Mouse (Mus musculus) stomach, embryonic 14.5 days (tissue): Measurements from ENCODE around the gene Ms4a6d. TPM values are rescaled to one million over a fixed set of nuclear protein-coding genes. Genes with fewer than 3 reads are reported as not detected.
"Not testable (repeated sequence)": the region's sequence is repeated elsewhere in the genome, so short reads cannot be mapped to it uniquely, and the experiment has no call there.

Experiments used
- ATAC-seq: fragments of 200-750 bp; cut with Nextera tagmentation; 2 replicates; pipeline ENCODE4 v1.8.0; 2017; ENCODE audit warnings: low read depth, moderate TSS enrichment; ENCODE audit not compliant: insufficient number of reproducible peaks, insufficient read depth, low FRiP score
- H3K27ac ChIP-seq: fragments of 300-500 bp; sonication (generic); 2 replicates; pipeline ENCODE4 v1.5.1; 2014; ENCODE audit warnings: mild to moderate bottlenecking, low read length, moderate library complexity, mixed read lengths
- H3K27me3 ChIP-seq: fragments of 300-500 bp; sonication (generic); 2 replicates; pipeline ENCODE4 v1.6.1; 2014; ENCODE audit warnings: low read length, control low read depth, mixed read lengths; ENCODE audit not compliant: control insufficient read depth, insufficient read depth
- H3K36me3 ChIP-seq: fragments of 300-500 bp; sonication (generic); 2 replicates; pipeline ENCODE4 v1.6.1; 2014; ENCODE audit warnings: mild to moderate bottlenecking, control low read depth, low read length, moderate library complexity, mixed read lengths; ENCODE audit not compliant: control insufficient read depth, insufficient read depth
- H3K4me1 ChIP-seq: fragments of 300-500 bp; sonication (generic); 2 replicates; pipeline ENCODE4 v1.6.1; 2014; ENCODE audit warnings: low read length, control low read depth, mixed read lengths; ENCODE audit not compliant: control insufficient read depth, insufficient read depth
- H3K4me2 ChIP-seq: fragments of 300-500 bp; sonication (generic); replicated peaks from 2 replicates; pipeline ENCODE4 v1.6.1; 2014; ENCODE audit warnings: low read depth, low read length, control low read depth
- H3K4me3 ChIP-seq: fragments of 300-500 bp; sonication (generic); 2 replicates; pipeline ENCODE4 v1.5.1; 2014; ENCODE audit warnings: low read depth, low read length, control low read depth
- H3K9ac ChIP-seq: fragments of 300-500 bp; sonication (generic); replicated peaks from 2 replicates; pipeline ENCODE4 v1.6.1; 2014; ENCODE audit warnings: low read depth, mild to moderate bottlenecking, control low read depth, low read length, moderate library complexity, mixed read lengths
- H3K9me3 ChIP-seq: fragments of 300-500 bp; sonication (generic); 2 replicates; pipeline ENCODE4 v1.6.1; 2016; ENCODE audit warnings: low read depth, low read length, control low read depth; ENCODE audit not compliant: control insufficient read depth
- WGBS: fragments of 180-500 bp; shearing (Covaris S2); extraction: QIAGEN DNeasy Blood & Tissue Kit; methylation state at CpG from one replicate; pipeline ENCODE4 v1.1.7; 2014; 5-methylcytosine and 5-hydroxymethylcytosine counted together
- polyA plus RNA-seq: library from polyadenylated mRNA; unstranded; fragments of >200 nt; fragmentation: Nextera tagmentation; extraction: Ambion mirVana; gene quantifications from 2 replicates; pipeline ENCODE4 v1.2.1, GENCODE M21; 2014

Ms4a6d gene
- polyA plus RNA-seq, 1 experiment from 2014 or later = 4.3 TPM

GRCm38 (mm10) chr19:11602026-11602425 is 2.6 kb downstream of the Ms4a6d start:
- Histone ChIP-seq H3K4me3 (no peak overlapping the region), H3K4me2 (no peak overlapping the region), H3K9ac (no peak overlapping the region), H3K36me3 (no peaks in the 10 kb centered on the region), H3K27me3 (no peaks in the 10 kb centered on the region), H3K27ac (no peak overlapping the region), H3K9me3 (no peaks in the 10 kb centered on the region), H3K4me1 (no peaks in the 10 kb centered on the region)
- no peak for ATAC-seq
- WGBS = 85% methylated on average over 2 of the region's 2 CpGs

- no peak overlapping the region for H3K4me2 ChIP-seq
- H3K9ac ChIP-seq = no peak overlapping the region
- no peak for ATAC-seq
- WGBS = 91% methylated on average over 3 of the region's 3 CpGs
- no peaks in the 10 kb centered on the region for H3K36me3 ChIP-seq
- no peaks in the 10 kb centered on the region for H3K9me3 ChIP-seq
- no peak overlapping the region for H3K4me3 ChIP-seq
- H3K27ac ChIP-seq = no peak overlapping the region
- H3K27me3 ChIP-seq = no peaks in the 10 kb centered on the region
- H3K4me1 ChIP-seq = no peaks in the 10 kb centered on the region
Measured at GRCm38 (mm10) chr19:11601349-11601748, 3.3 kb downstream of the Ms4a6d start.

DNA sequence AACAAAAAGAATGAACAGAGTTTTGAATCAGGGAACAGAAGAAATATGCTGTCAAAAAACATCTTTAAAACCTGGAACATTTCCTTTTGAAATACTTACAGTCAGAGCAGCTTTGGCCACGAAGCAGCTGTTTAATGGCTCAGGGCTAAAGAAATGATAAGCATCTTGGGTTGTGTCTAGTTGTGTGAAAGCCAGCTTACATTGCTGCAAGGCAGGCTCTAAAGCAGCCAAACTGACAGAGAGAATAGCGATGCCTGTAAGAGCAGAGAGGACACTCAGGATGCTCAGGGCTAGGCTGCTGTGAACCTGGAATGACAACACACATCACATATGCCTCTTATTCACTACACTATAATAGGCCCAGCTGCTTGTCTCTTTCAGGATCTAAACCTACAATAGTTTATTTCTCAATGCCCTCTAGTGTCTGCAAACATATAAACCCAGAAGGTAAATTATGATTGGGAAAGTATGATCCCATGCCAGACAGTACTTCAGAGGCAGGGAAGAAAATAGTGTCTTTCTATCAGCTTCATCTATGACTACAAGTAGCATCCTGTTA is 14.7 kb downstream of the Ms4a6d start:
- Histone ChIP-seq H3K27me3 (no peaks in the 10 kb centered on the region), H3K4me3 (no peak overlapping the region), H3K9ac (no peak overlapping the region), H3K4me1 (no peaks in the 10 kb centered on the region), H3K9me3 (no peaks in the 10 kb centered on the region), H3K36me3 (no peaks in the 10 kb centered on the region), H3K27ac (no peak overlapping the region), H3K4me2 (no peak overlapping the region)
- no peak for ATAC-seq
- 63% methylated on average over 2 of the region's 2 CpGs for WGBS

- no peaks in the 10 kb centered on the region for H3K36me3 ChIP-seq
- no peaks in the 10 kb centered on the region for H3K9me3 ChIP-seq
- no peaks in the 10 kb centered on the region for H3K4me1 ChIP-seq
- no peak overlapping the region for H3K4me3 ChIP-seq
- no peak overlapping the region for H3K4me2 ChIP-seq
- 75% methylated on average over 4 of the region's 4 CpGs for whole genome bisulfite sequencing
- no peaks in the 10 kb centered on the region for H3K27me3 ChIP-seq
- no peak overlapping the region for H3K9ac ChIP-seq
- H3K27ac ChIP-seq = no peak overlapping the region
- ATAC-seq = no peak
Measured at GRCm38 (mm10) chr19:11589205-11589604, 15.4 kb downstream of the Ms4a6d start.

GRCm38 (mm10) chr19:11574965-11575364 is 29.7 kb downstream of the Ms4a6d start:
- H3K4me3 ChIP-seq = no peak overlapping the region
- H3K36me3 ChIP-seq = no peaks in the 10 kb centered on the region
- H3K27me3 ChIP-seq = no peaks in the 10 kb centered on the region
- H3K4me1 ChIP-seq = no peaks in the 10 kb centered on the region
- H3K9me3 ChIP-seq = no peaks in the 10 kb centered on the region
- ATAC-seq = no peak
- 90% methylated on average over 8 of the region's 8 CpGs for WGBS
- H3K4me2 ChIP-seq = no peak overlapping the region
- no peak overlapping the region for H3K27ac ChIP-seq
- no peak overlapping the region for H3K9ac ChIP-seq

DNA sequence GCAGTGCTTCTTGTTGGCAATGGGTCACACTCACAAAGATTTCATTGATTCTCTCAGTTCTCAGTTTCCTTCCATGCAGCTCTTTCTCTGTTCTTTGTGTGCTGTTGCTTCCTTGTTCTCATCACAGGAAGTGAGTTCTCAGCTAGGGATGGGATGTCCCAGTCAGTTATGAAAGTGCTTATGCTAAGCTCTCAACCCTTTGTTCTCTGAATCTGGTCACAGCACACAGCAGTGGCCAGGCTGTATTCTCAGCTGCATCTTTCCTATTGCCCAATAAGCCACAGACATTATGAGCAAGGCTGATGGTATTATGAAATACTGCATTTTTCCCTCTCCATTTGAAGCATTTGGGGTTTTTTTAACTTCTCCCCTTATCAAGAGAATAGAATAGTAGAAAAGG is 45.1 kb downstream of the Ms4a6d start:
- H3K4me3 ChIP-seq, ATAC-seq, H3K9me3 ChIP-seq, H3K4me1 ChIP-seq, H3K9ac ChIP-seq, H3K27ac ChIP-seq, H3K4me2 ChIP-seq, H3K27me3 ChIP-seq, H3K36me3 ChIP-seq: not testable (repeated sequence)

- no peak for ATAC-seq
- H3K4me1 ChIP-seq = no peaks in the 10 kb centered on the region
- H3K9ac ChIP-seq = no peak overlapping the region
- H3K36me3 ChIP-seq = no peaks in the 10 kb centered on the region
- H3K27ac ChIP-seq = no peak overlapping the region
- no peak overlapping the region for H3K4me2 ChIP-seq
- no peaks in the 10 kb centered on the region for H3K27me3 ChIP-seq
- H3K4me3 ChIP-seq = no peak overlapping the region
- 83% methylated on average over 5 of the region's 5 CpGs for WGBS
- no peaks in the 10 kb centered on the region for H3K9me3 ChIP-seq
Measured at GRCm38 (mm10) chr19:11554726-11555125, 49.9 kb downstream of the Ms4a6d start.

DNA sequence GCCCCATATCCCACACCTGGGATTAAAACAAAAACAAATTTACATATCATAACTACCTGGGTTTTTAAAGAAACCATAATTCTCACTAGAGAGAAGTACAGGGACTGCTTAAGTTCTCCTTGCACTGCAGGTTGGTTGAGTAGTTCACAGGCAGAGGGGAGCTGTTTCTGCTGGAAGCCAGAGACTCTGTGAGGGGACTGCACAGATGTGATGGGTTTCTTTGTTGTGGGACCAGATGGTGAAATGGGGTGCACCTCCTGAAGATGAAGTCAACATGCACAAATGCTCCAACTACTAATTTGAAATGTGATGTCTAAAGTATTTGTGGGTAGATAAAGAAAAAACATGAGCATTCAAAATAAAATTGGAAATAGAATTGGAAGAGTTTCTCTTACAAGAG is 56.7 kb downstream of the Ms4a6d start:
- no peak overlapping the region for H3K27ac ChIP-seq

DNA sequence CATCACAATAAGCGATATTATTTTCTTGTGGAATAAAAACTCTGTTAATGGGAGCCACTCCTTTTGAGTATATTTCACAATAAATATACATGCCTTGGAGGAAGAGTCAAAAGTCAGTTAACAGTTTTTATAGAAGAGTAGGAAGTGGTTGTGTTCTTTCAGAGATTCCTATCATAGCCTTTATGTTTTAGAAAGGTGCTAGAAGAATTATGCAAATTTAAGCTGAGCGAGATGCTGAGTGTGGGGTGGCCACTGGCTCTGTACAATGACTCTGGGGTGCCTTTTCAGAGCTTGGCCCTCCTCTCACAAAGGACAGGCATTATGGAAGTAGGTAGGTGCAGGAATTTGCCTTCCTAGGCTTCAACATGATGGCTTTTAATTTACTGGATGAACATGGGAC is 60.3 kb downstream of the Ms4a6d start:
- not testable (repeated sequence) for H3K36me3 ChIP-seq, H3K9ac ChIP-seq, H3K9me3 ChIP-seq, ATAC-seq, H3K27ac ChIP-seq, H3K4me2 ChIP-seq, H3K4me3 ChIP-seq, H3K4me1 ChIP-seq, H3K27me3 ChIP-seq
- WGBS = 72% methylated on average over 2 of the region's 2 CpGs

More for the DNA sequence above, 56.7 kb downstream of the Ms4a6d start:
- Histone ChIP-seq H3K4me1 (no peaks in the 10 kb centered on the region), H3K27me3 (no peaks in the 10 kb centered on the region), H3K9me3 (no peaks in the 10 kb centered on the region), H3K4me2 (no peak overlapping the region), H3K36me3 (no peaks in the 10 kb centered on the region), H3K4me3 (no peak overlapping the region), H3K9ac (no peak overlapping the region)
- ATAC-seq = no peak
